Mouse (Mus musculus) lung, postnatal 14 days (tissue): ENCODE measurements around the gene Foxd4.

Experiments
- DNase-seq: peaks from one replicate; pipeline ENCODE4 v3.0.0; 2021

Gene Foxd4

GRCm38 (mm10) chr19:24873873-24874272, 27.1 kb downstream of the Foxd4 start:
- DNase-seq: peak; percentile 25

DNA sequence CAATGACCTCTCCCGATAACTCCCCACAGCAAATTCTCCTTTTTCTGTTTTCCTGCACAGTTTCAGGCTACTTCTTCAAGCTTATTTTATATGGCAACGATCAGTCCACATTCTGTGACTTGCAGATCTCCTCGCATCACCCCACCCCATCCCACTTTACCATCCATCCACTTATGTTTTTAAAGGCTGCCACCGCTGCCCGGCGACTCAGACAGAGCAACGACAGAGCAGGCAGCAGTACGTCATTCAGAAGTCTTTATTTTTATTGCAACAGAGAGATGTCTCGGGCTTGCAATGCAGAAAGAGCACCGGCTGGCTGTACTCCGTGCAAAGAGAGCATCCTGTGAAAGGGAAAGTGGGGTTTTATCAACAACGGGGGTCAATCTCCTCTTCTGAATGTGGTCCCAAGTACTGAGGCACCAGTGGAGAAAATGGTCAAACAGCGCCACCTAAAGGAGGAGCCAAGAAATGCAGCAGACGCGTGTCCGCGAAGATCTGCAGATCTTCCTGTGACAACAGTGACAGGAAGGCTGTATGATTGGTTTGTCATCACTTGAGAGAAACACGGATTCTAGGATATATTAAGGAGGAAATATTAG, 29.9 kb downstream of the Foxd4 start:
- peak; percentile 81 for DNase-seq

- DNase-seq: no peak
Observed at GRCm38 (mm10) chr19:24865436-24865835, 35.6 kb downstream of the Foxd4 start.

- DNase-seq: peak; percentile 29
Observed at GRCm38 (mm10) chr19:24861612-24862451, 39.2 kb downstream of the Foxd4 start, which contains the start of gene Pgm5. Gene Pgm5 (minus strand): TSS chr19:24861855.

GRCm38 (mm10) chr19:24861276-24861611, 39.8 kb downstream of the Foxd4 start:
- DNase-seq: no peak

GRCm38 (mm10) chr19:24851456-24852315, 49.3 kb downstream of the Foxd4 start:
- DNase-seq: peak; percentile 54
